Mouse (Mus musculus) forebrain, postnatal 0 days (tissue): Measurements from ENCODE around the gene Dlk1. TPM values are rescaled to one million over a fixed set of nuclear protein-coding genes. Genes with fewer than 3 reads are reported as not detected.
"Not testable (repeated sequence)": the region's sequence is repeated elsewhere in the genome, so short reads cannot be mapped to it uniquely, and the experiment has no call there.

Source experiments
- ATAC-seq: fragments of 200-750 bp; cut with Nextera tagmentation; 2 replicates; pipeline ENCODE4 v1.8.0; 2017; ENCODE audit warnings: mild to moderate bottlenecking, moderate library complexity
- DNase-seq: peaks from one replicate; pipeline ENCODE4 v3.0.0-alpha.2; 2015
- H3K27ac ChIP-seq: fragments of 300-500 bp; sonication (generic); 2 replicates; pipeline ENCODE4 v1.5.1; 2014; ENCODE audit warnings: low read depth, mild to moderate bottlenecking, antibody characterized with exemption, low read length, moderate library complexity, mixed read lengths
- H3K27me3 ChIP-seq: fragments of 300-500 bp; sonication (generic); 2 replicates; pipeline ENCODE4 v1.6.1; 2014; ENCODE audit warnings: mild to moderate bottlenecking, low read length, mixed read lengths; ENCODE audit not compliant: insufficient read depth
- H3K36me3 ChIP-seq: fragments of 300-500 bp; sonication (generic); 2 replicates; pipeline ENCODE4 v1.6.1; 2014; ENCODE audit warnings: mild to moderate bottlenecking, moderate library complexity; ENCODE audit not compliant: insufficient read depth
- H3K4me1 ChIP-seq: fragments of 300-500 bp; sonication (generic); 2 replicates; pipeline ENCODE4 v1.6.1; 2014; ENCODE audit warnings: antibody characterized with exemption; ENCODE audit not compliant: insufficient read depth
- H3K4me2 ChIP-seq: fragments of 300-500 bp; sonication (generic); 2 replicates; pipeline ENCODE4 v1.6.1; 2014; ENCODE audit warnings: low read depth, mild to moderate bottlenecking, moderate library complexity
- H3K4me3 ChIP-seq: fragments of 300-500 bp; sonication (generic); 2 replicates; pipeline ENCODE4 v1.5.1; 2014; ENCODE audit warnings: low read depth, low read length, mixed read lengths
- H3K9ac ChIP-seq: fragments of 300-500 bp; sonication (generic); 2 replicates; pipeline ENCODE4 v1.6.1; 2014; ENCODE audit warnings: mild to moderate bottlenecking
- H3K9me3 ChIP-seq: fragments of 300-500 bp; sonication (generic); 2 replicates; pipeline ENCODE4 v1.6.1; 2016; ENCODE audit warnings: low read length
- CTCF ChIP-seq: sonication (generic); IDR thresholded peaks from 2 replicates; pipeline ENCODE4 v1.5.1; 2016; ENCODE audit warnings: antibody characterized with exemption, control low read depth, low read depth
- WGBS: fragments of 180-500 bp; shearing (Covaris S2); extraction: QIAGEN DNeasy Blood & Tissue Kit; methylation state at CpG from one replicate; pipeline ENCODE4 v1.1.7; 2014; 5-methylcytosine and 5-hydroxymethylcytosine counted together
- polyA plus RNA-seq: library from polyadenylated mRNA; unstranded; fragments of >200 nt; fragmentation: Nextera tagmentation; extraction: Ambion mirVana; gene quantifications from 2 replicates; pipeline ENCODE4 v1.2.1, GENCODE M21; 2015
- total RNA-seq: library from RNA; depleted of rRNA; stranded (reverse); fragments of >200 nt; gene quantifications from 2 replicates; pipeline ENCODE4 v1.2.3, GENCODE M21; 2014

Gene Dlk1
- total and polyA plus RNA-seq, 2 experiments from 2014 or later, result 18.8 to 35.8 TPM

DNA sequence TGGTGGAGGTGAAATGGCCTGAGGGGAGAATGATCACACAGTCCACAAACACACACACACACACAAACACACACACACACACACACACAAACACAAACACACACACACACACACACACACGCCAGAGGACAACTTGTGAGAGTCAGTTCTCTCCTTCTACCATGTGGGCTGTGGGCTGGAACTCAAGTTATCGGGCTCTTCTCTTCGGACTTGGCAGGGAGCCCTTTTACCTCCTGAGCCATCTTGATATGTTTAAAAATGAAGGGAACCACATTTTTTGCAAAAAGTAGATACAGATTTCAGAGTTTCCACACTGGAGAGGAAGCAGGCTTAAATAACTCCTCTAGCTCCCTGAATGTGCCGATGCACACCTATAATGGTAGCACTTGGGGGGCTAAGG is 22.9 kb downstream of the Dlk1 start:
- ATAC-seq (no peak), DNase-seq (no peak)
- no peak for TF ChIP-seq CTCF
- WGBS, result 80% methylated on average over 4 of the region's 4 CpGs
- Histone ChIP-seq H3K9ac (no peak overlapping the region), H3K4me3 (no peak overlapping the region), H3K27me3 (no peaks in the 10 kb centered on the region), H3K9me3 (no peaks in the 10 kb centered on the region), H3K4me2 (no peak overlapping the region), H3K36me3 (no peaks in the 10 kb centered on the region), H3K4me1 (no peaks in the 10 kb centered on the region), H3K27ac (no peak overlapping the region)

DNA sequence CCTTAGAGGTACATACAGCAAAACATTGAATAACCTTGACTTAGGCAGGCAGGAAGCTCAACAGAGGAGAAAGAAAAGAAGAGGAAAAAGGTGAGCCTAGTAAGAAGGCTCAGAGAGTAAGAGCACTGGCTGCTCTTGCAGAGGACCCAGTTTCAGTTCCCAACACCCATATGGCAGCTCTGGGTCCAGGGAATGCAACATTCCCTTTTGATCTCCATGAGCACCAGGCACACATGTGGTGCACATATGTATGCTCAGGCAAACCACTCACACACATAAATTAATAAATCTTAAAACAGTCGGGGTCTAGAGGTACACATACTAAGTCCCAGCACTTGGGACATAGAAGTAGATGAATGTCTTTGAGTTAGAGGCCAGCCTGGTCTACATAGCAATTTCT is 33.9 kb downstream of the Dlk1 start:
- not testable (repeated sequence) for H3K4me1 ChIP-seq, H3K4me3 ChIP-seq, H3K9ac ChIP-seq, DNase-seq, ATAC-seq, H3K27me3 ChIP-seq, H3K36me3 ChIP-seq, H3K27ac ChIP-seq, H3K4me2 ChIP-seq, H3K9me3 ChIP-seq
- 86% methylated on average over 1 of the region's 1 CpGs for WGBS

DNA sequence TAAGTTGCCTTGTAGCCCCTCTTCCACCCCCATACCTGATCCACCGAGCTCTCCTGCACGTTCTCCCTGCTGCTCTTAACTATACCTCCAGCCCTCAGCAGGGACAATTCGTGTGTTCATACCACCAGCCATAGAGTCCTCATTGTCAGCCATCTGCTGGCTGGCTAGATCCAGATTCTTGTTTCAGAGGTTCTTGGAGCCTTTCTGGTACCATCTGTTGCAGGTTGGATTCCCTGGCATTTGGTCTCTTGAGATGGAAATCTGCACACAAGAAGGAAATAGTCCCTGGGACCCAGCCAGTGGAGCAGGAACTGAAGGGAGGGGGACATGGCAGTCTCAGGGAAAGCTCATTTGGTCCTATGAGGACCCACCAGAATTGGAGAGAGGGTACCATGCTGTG is 39.1 kb downstream of the Dlk1 start:
- DNase-seq, result peak; percentile 77
- Histone ChIP-seq H3K9ac (no peak overlapping the region), H3K27me3 (no peaks in the 10 kb centered on the region), H3K4me2 (no peak overlapping the region), H3K9me3 (no peaks in the 10 kb centered on the region), H3K4me3 (no peak overlapping the region), H3K36me3 (no peaks in the 10 kb centered on the region), H3K4me1 (no peaks in the 10 kb centered on the region), H3K27ac (no peak overlapping the region)
- peak; percentile 48; the same call in 1 of the 2 replicates for ATAC-seq
- 50% methylated on average over 3 of the region's 3 CpGs for WGBS
- no peak for TF ChIP-seq CTCF

- 92% methylated on average over 9 of the region's 9 CpGs for WGBS
- no peak overlapping the region for H3K9ac ChIP-seq
Measured at GRCm38 (mm10) chr12:109493381-109493780, 40.8 kb downstream of the Dlk1 start.

DNA sequence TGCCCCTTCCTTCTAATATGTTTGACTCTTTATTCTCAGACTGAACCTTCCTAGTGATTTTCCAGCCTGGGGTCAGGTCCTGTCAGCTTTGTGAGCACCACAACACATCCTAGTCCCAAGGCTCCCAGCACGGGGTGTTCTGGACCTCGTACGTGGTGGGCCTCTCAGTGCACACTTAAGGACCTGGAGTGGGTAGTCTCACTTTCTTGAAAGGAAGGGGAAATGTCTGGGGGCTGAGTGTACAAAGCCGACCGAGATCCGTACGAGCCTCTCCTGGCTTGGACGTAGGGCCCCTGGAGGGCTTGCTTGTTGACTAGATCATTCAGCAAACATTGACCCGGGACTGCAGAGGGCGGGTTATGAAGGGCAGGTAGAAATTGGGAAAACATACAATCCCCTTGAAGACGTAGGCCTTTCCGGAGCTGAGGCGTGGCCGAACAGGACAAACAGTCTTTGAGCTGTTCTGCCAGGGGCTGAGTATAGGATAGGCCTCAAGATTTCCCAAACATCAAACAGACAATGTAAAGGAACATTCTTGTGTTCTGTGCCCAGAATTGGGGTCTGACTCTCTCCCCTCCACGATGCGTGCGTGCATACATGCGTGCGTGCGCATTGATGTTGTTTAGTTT is 42.5 kb downstream of the Dlk1 start:
- Histone ChIP-seq H3K27me3 (no peaks in the 10 kb centered on the region), H3K4me2 (no peak overlapping the region), H3K4me3 (no peak overlapping the region), H3K9ac (no peak overlapping the region), H3K4me1 (no peaks in the 10 kb centered on the region), H3K9me3 (no peaks in the 10 kb centered on the region), H3K27ac (no peak overlapping the region), H3K36me3 (no peaks in the 10 kb centered on the region)
- WGBS, result 83% methylated on average over 20 of the region's 20 CpGs
- no peak for DNase-seq
- no peak for TF ChIP-seq CTCF
- ATAC-seq, result no peak

More at GRCm38 (mm10) chr12:109493381-109493780, 40.8 kb downstream of the Dlk1 start:
- TF ChIP-seq CTCF, result no peak
- Histone ChIP-seq H3K36me3 (no peaks in the 10 kb centered on the region), H3K9me3 (no peaks in the 10 kb centered on the region), H3K4me2 (no peak overlapping the region), H3K27me3 (no peaks in the 10 kb centered on the region), H3K4me1 (no peaks in the 10 kb centered on the region), H3K27ac (no peak overlapping the region), H3K4me3 (no peak overlapping the region)
- ATAC-seq (no peak), DNase-seq (no peak)

- Histone ChIP-seq H3K27ac (no peak overlapping the region), H3K27me3 (no peaks in the 10 kb centered on the region), H3K4me2 (no peak overlapping the region), H3K9me3 (no peaks in the 10 kb centered on the region), H3K9ac (no peak overlapping the region), H3K4me1 (no peaks in the 10 kb centered on the region), H3K4me3 (no peak overlapping the region), H3K36me3 (no peaks in the 10 kb centered on the region)
- no peak for DNase-seq
- no peak for ATAC-seq
- TF ChIP-seq CTCF, result no peak
- WGBS, result 76% methylated on average over 6 of the region's 6 CpGs
Measured at GRCm38 (mm10) chr12:109496397-109496796, 43.8 kb downstream of the Dlk1 start.

DNA sequence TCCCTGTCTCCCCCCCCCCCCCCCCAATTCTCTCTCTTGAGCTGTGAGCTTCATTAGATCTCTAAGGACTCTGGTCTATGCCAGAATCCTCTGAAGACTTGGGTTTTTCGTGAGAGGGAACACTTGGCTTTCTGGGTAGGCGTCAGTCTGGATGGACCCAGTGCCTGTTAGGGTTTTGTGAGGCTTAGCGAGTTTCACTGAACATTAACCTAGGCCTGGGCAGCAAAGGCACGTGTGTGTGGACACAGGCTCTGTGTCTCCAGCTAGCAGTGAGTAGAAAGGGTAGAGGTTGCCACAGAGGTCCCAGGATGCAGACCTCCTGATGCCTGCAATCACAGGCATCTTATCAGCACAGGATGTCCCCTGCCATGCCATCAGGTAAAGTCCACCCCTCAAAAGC is 48.4 kb downstream of the Dlk1 start:
- TF ChIP-seq CTCF, result no peak
- ATAC-seq (no peak), DNase-seq (no peak)
- Histone ChIP-seq H3K9ac (no peak overlapping the region), H3K4me3 (no peak overlapping the region), H3K27ac (no peak overlapping the region), H3K27me3 (no peaks in the 10 kb centered on the region; the same call in 1 of the 2 replicates), H3K4me2 (no peak overlapping the region), H3K9me3 (no peaks in the 10 kb centered on the region), H3K36me3 (no peaks in the 10 kb centered on the region), H3K4me1 (no peaks in the 10 kb centered on the region)
- WGBS, result 68% methylated on average over 4 of the region's 4 CpGs
